8 mouse cellular contexts compared by ENCODE assay signal in genomic region chr8:111093865-111094718, GRCm38 (mm10). TPM values are rescaled to one million over a fixed set of nuclear protein-coding genes. Genes with fewer than 3 reads are reported as not detected.
DNase-seq lines count a peak whose midpoint lies in the region; ATAC-seq and TF ChIP-seq lines count a peak whose summit lies in the region.

Gene Pdpr, plus strand, starts transcription at chr8:111094630.

- peak within 1 kb of the TSS; percentile 67 for H3K4me3 ChIP-seq in cortical plate, adult 2 months (ENCODE audit: insufficient read depth, low read length)

- ATAC-seq in activated CD4-positive, CD25-positive, alpha-beta regulatory T cell, adult 4 months = peak; percentile 76
- ATAC-seq in megakaryocyte progenitor cell, adult 5-6 weeks (replicated peaks; ENCODE audit: poor library complexity) = peak; percentile 86

- H3K27ac ChIP-seq in cortical plate, adult 2 months (ENCODE audit: insufficient read depth, low read length) = peak within 1 kb of the TSS; percentile 90

- no peak for TF ChIP-seq CTCF in cortical plate, adult 2 months (IDR thresholded peaks at IDR 0.05; ENCODE audit: extremely low read depth, insufficient read depth, low read length)

- H3K4me1 ChIP-seq in cortical plate, adult 2 months (ENCODE audit: control insufficient read depth, insufficient read depth, low read length) = peaks cover 7% of the 10 kb centered on the region

- peak; percentile 94 for DNase-seq in gastrocnemius, postnatal 10 days
- peak; percentile 94 for DNase-seq in induced T-regulatory cell, adult 2 months (ENCODE audit: low read depth)
- DNase-seq in left cerebral cortex, adult 9 months (ENCODE audit: low spot score in 2 of 2) = peak; percentile 71 to 85
- DNase-seq in right cerebral cortex, postnatal 14 days = peak; percentile 90
- peak; percentile 90 to 93 for DNase-seq in urinary bladder, postnatal 36 days (ENCODE audit: low spot score in 2 of 2)

- no peak for TF ChIP-seq POLR2A in cortical plate, adult 2 months (IDR thresholded peaks at IDR 0.05; ENCODE audit: extremely low read depth, insufficient read depth, low read length)

RNA-seq across cellular contexts. Expression of gene Pdpr, which starts in this region (rescaled TPM):
- polyA plus RNA-seq in activated CD4-positive, CD25-positive, alpha-beta regulatory T cell, adult 4 months (2017; shearing (Covaris generic)) = 1 to 10 TPM; 8.0 to 8.6 TPM
- 14.7 and 15.8 TPM in 2 replicates for polyA plus RNA-seq in cortical plate, adult 2 months (2012; rRNA removed)
- 10 to 100 TPM; 52.9 to 67.6 TPM for total RNA-seq in gastrocnemius, postnatal 10 days (2021)
- 9.7 and 10.7 TPM in 2 replicates for total RNA-seq in megakaryocyte progenitor cell, adult 5-6 weeks (2015)
- total RNA-seq in megakaryocyte progenitor cell, adult 5-6 weeks (2017) = 15.0 and 22.2 TPM in 2 replicates

Comparison
In these comparisons a context has a peak if more than half of its experiments do, and no peak if none do; other contexts are left out.
1. Peak in every context shown above with its lines: DNase-seq, ATAC-seq, H3K4me3 ChIP-seq and H3K27ac ChIP-seq.